In genomic region chr3:116713031-116713430, GRCm38 (mm10) we compare ENCODE assay signal across 8 mouse cellular contexts. TPM values are rescaled to one million over a fixed set of nuclear protein-coding genes. Genes with fewer than 3 reads are reported as not detected.
A peak's percentile ranks its signal among the peaks of the same experiment; 100 is the strongest.
DNase-seq lines count a peak whose midpoint lies in the region; ATAC-seq and TF ChIP-seq lines count a peak whose summit lies in the region.

No protein-coding gene starts in this region.

- TF ChIP-seq CTCF in cerebellum, adult 2 months (IDR thresholded peaks at IDR 0.05; ENCODE audit: borderline replicate concordance, insufficient read depth, low read depth, low read length), result no peak
- no peak for TF ChIP-seq CTCF in testis, adult 2 months (IDR thresholded peaks at IDR 0.05; ENCODE audit: control insufficient read depth, insufficient read depth, insufficient replicate concordance, low read depth, low read length)
- TF ChIP-seq CTCF in stomach, postnatal 0 days (IDR thresholded peaks at IDR 0.05; ENCODE audit: low read depth), result no peak

- DNase-seq in cerebellum, adult 2 months, result no peak
- no peak for DNase-seq in cerebellum, adult 9-11 months
- DNase-seq in testis, postnatal 10 days (ENCODE audit: low spot score), result no peak
- no peak for DNase-seq in limb, embryonic 14.5 days (ENCODE audit: low spot score)
- DNase-seq in stomach, postnatal 0 days (ENCODE audit: low spot score), result no peak
- DNase-seq in thymus, postnatal 25 days, result no peak
- no peak for DNase-seq in layer of hippocampus, adult 18-20 months (ENCODE audit: low spot score in 2 of 2)

- TF ChIP-seq POLR2A in cerebellum, adult 2 months (IDR thresholded peaks at IDR 0.05; ENCODE audit: borderline replicate concordance, insufficient read depth, low read length), result no peak
- no peak for TF ChIP-seq POLR2A in testis, adult 2 months (IDR thresholded peaks at IDR 0.05; ENCODE audit: control insufficient read depth, low read depth, low read length)
- TF ChIP-seq POLR2A in limb, embryonic 14.5 days (IDR thresholded peaks at IDR 0.05; ENCODE audit: borderline replicate concordance, extremely low read depth, insufficient read depth, insufficient read length), result no peak

- no peaks in the 10 kb centered on the region for H3K36me3 ChIP-seq in testis, adult 2 months (ENCODE audit: control insufficient read depth, insufficient read depth, low read length)
- no peaks in the 10 kb centered on the region for H3K36me3 ChIP-seq in limb, embryonic 14.5 days (ENCODE audit: control insufficient read depth, insufficient read depth, low read length)
- H3K36me3 ChIP-seq in stomach, postnatal 0 days (ENCODE audit: control insufficient read depth, insufficient read depth, low read length), result no peaks in the 10 kb centered on the region

- no peak overlapping the region for H3K27ac ChIP-seq in cerebellum, adult 2 months (ENCODE audit: insufficient read depth, low read length)
- H3K27ac ChIP-seq in testis, adult 2 months (ENCODE audit: control insufficient read depth, insufficient read depth, low read depth, low read length), result no peak overlapping the region
- no peak overlapping the region for H3K27ac ChIP-seq in limb, embryonic 14.5 days (replicated peaks; ENCODE audit: low read depth, low read length)
- no peak overlapping the region; the same call in 1 of the 2 replicates for H3K27ac ChIP-seq in stomach, postnatal 0 days (replicated peaks)

- 41% methylated on average over 5 of the region's 5 CpGs for WGBS in cerebellum, adult 2 months
- 23% methylated on average over 5 of the region's 5 CpGs for WGBS in limb, embryonic 14.5 days
- 18% methylated on average over 5 of the region's 5 CpGs for WGBS in stomach, postnatal 0 days

- no peaks in the 10 kb centered on the region for H3K9me3 ChIP-seq in limb, embryonic 14.5 days (ENCODE audit: control insufficient read depth, low read length)
- H3K9me3 ChIP-seq in stomach, postnatal 0 days (ENCODE audit: control insufficient read depth, low read length), result no peaks in the 10 kb centered on the region

- no peak for ATAC-seq in limb, embryonic 14.5 days (ENCODE audit: low FRiP score, low read depth)
- no peak for ATAC-seq in stomach, postnatal 0 days (ENCODE audit: low FRiP score, low TSS enrichment)

- H3K9ac ChIP-seq in limb, embryonic 14.5 days (ENCODE audit: low read depth, low read length, severe bottlenecking), result no peak overlapping the region
- H3K9ac ChIP-seq in stomach, postnatal 0 days (ENCODE audit: low read length), result peak overlapping the region; percentile 98

- H3K4me3 ChIP-seq in cerebellum, adult 2 months (replicated peaks; ENCODE audit: insufficient read depth, low read depth, low read length), result peak overlapping the region; percentile 92
- peak overlapping the region; percentile 96; the same call in 1 of the 2 replicates for H3K4me3 ChIP-seq in testis, adult 2 months (ENCODE audit: control insufficient read depth, low read depth, low read length)
- H3K4me3 ChIP-seq in limb, embryonic 14.5 days (replicated peaks; ENCODE audit: low read length), result peak overlapping the region; percentile 96
- peak overlapping the region; percentile 96 for H3K4me3 ChIP-seq in stomach, postnatal 0 days (ENCODE audit: low read depth, low read length)

- H3K4me1 ChIP-seq in cerebellum, adult 2 months (ENCODE audit: control insufficient read depth, insufficient read depth, low read length), result peaks cover 3% of the 10 kb centered on the region; the same call in 1 of the 2 replicates
- H3K4me1 ChIP-seq in testis, adult 2 months (ENCODE audit: control insufficient read depth, insufficient read depth, low read length), result peaks cover 5% of the 10 kb centered on the region
- H3K4me1 ChIP-seq in limb, embryonic 14.5 days (ENCODE audit: control insufficient read depth, insufficient read depth, low read length), result peaks cover 10% of the 10 kb centered on the region
- H3K4me1 ChIP-seq in stomach, postnatal 0 days (replicated peaks; ENCODE audit: control insufficient read depth, insufficient read depth), result peaks cover 3% of the 10 kb centered on the region; the same call in 1 of the 2 replicates

- TF ChIP-seq EP300 in stomach, postnatal 0 days (optimal IDR thresholded peaks at IDR 0.05), result no peak

- no peaks in the 10 kb centered on the region for H3K27me3 ChIP-seq in cerebellum, adult 2 months (ENCODE audit: control insufficient read depth, insufficient read depth, low read length)
- H3K27me3 ChIP-seq in testis, adult 2 months (ENCODE audit: control insufficient read depth, insufficient read depth, low read length), result no peaks in the 10 kb centered on the region
- H3K27me3 ChIP-seq in limb, embryonic 14.5 days (ENCODE audit: control insufficient read depth, insufficient read depth, low read length), result no peaks in the 10 kb centered on the region
- no peaks in the 10 kb centered on the region for H3K27me3 ChIP-seq in stomach, postnatal 0 days (ENCODE audit: control insufficient read depth, insufficient read depth, low read length)

- H3K4me2 ChIP-seq in limb, embryonic 14.5 days (replicated peaks; ENCODE audit: low read depth, low read length, severe bottlenecking), result peak overlapping the region; percentile 70
- peak overlapping the region; percentile 84 for H3K4me2 ChIP-seq in stomach, postnatal 0 days (replicated peaks; ENCODE audit: low read depth)

RNA-seq across cellular contexts. Expression of gene Slc35a3, which starts 0.4 kb away (rescaled TPM):
- 14.4 and 16.2 TPM in 2 replicates for polyA plus RNA-seq in cerebellum, adult 2 months (2012; rRNA removed)
- polyA plus RNA-seq in testis, adult 2 months (2012; rRNA removed), result 19.5 and 20.1 TPM in 2 replicates
- 20.7 and 23.3 TPM in 2 replicates for polyA plus RNA-seq in limb, embryonic 14.5 days (2012; rRNA removed)
- polyA plus RNA-seq in limb, embryonic 14.5 days (2014; fragmentation: Nextera tagmentation; extraction: Ambion mirVana), result 9.6 and 10.8 TPM in 2 replicates
- 25.2 and 25.3 TPM in 2 replicates for polyA plus RNA-seq in stomach, postnatal 0 days (2015; fragmentation: Nextera tagmentation; extraction: Ambion mirVana)
- 10 to 100 TPM; 16.5 to 18.1 TPM for total RNA-seq in layer of hippocampus, adult 18-20 months (2021)

RNA-seq across cellular contexts. Expression of gene Gm43191, which starts 32.0 kb away (rescaled TPM):
- not detected in 2 replicates for polyA plus RNA-seq in cerebellum, adult 2 months (2012; rRNA removed)
- 0.19 TPM in 1 of 2 replicates, not detected in the other for polyA plus RNA-seq in testis, adult 2 months (2012; rRNA removed)
- not detected in 2 replicates for polyA plus RNA-seq in limb, embryonic 14.5 days (2012; rRNA removed)
- polyA plus RNA-seq in limb, embryonic 14.5 days (2014; fragmentation: Nextera tagmentation; extraction: Ambion mirVana), result not detected in 2 replicates
- polyA plus RNA-seq in stomach, postnatal 0 days (2015; fragmentation: Nextera tagmentation; extraction: Ambion mirVana), result not detected in 2 replicates
- not detected for total RNA-seq in layer of hippocampus, adult 18-20 months (2021)

RNA-seq across cellular contexts. Expression of gene Mfsd14a, which starts 50.6 kb away (rescaled TPM):
- 45.2 and 47.2 TPM in 2 replicates for polyA plus RNA-seq in cerebellum, adult 2 months (2012; rRNA removed)
- polyA plus RNA-seq in testis, adult 2 months (2012; rRNA removed), result 115 and 145 TPM in 2 replicates
- polyA plus RNA-seq in limb, embryonic 14.5 days (2012; rRNA removed), result 43.3 and 46.3 TPM in 2 replicates
- polyA plus RNA-seq in limb, embryonic 14.5 days (2014; fragmentation: Nextera tagmentation; extraction: Ambion mirVana), result 80.5 and 84.6 TPM in 2 replicates
- 50.4 and 51.1 TPM in 2 replicates for polyA plus RNA-seq in stomach, postnatal 0 days (2015; fragmentation: Nextera tagmentation; extraction: Ambion mirVana)
- 10 to 100 TPM; 58.3 to 59.3 TPM for total RNA-seq in layer of hippocampus, adult 18-20 months (2021)
